Mouse (Mus musculus) cerebellum, adult 9-10 months (tissue): Measurements from ENCODE around the gene Magi2.
"Not testable (repeated sequence)": the region's sequence is repeated elsewhere in the genome, so short reads cannot be mapped to it uniquely, and the experiment has no call there.

ENCODE experiments used
- DNase-seq: peaks from one replicate; pipeline ENCODE4 v3.0.0; 2022

Magi2 gene

DNA sequence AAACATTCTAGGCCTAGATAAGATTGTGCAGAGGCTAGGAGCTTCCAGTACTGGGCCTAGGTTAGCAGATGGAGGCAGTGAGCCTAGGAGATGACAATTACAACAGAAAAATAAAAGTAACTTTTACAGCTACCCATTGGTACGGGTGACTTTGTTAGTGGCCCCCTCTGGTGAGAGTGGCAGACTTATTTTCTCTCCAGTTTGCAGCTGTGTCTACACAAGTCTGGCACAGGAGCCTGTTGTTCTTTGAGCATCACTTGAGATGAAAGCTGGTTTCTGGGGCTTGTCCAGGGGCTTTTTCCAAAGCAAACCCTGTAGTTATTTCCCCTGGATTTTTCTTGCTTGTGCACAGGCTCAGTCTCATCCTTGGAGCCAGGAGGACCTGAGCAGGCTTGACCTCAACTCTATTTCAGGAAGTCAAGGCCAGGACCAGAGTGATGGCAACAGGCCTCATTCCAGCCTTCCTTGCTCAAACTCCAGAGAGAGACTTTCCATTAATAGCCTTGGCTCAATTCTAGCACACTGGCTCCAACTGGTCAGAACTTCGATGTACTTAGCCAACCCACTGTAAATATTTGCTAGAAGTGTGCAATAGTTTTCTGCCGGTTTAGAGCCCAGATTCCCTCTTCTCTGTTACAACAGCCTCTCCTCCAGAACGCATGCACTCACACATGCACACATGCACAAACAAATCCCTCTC lies 1493.5 kb downstream of the Magi2 start:
- no peak for DNase-seq

DNA sequence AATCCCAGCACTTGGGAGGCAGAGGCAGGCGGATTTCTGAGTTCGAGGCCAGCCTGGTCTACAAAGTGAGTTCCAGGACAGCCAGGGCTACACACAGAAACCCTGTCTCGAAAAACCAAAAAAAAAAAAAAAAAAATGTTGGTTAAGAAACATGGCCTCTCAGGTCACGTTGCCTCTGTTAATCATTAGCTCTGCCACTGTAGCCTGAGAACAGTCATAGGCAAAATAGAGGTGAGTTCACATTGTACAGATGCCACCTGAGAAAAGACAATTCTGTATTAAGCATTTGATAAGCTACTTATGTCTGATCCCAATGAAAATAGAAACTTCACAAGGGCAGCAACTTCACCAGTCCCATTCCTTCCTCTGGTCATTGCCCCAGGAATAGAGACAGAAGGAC lies 1496.4 kb downstream of the Magi2 start:
- DNase-seq, result not testable (repeated sequence)

DNA sequence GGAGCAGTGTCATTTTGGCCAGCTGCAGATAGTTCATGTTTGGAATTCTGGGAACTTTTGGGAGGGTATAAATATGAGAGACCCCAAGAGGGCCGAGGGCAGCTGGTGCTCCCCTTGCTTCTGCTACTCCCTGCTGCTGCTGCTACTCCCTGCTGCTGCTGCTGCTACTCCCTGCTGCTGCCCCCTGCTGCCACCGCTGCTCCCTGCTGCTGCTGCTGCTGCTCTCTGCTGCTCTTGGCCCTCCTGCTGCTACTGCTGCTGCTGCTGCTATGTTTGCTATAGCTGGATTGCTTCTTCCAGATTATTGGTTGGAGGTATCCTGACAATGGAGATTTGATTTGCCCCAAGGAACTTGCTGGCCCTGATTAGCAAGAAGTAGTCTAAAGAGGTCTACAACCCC lies 1512.0 kb downstream of the Magi2 start:
- no peak for DNase-seq

DNA sequence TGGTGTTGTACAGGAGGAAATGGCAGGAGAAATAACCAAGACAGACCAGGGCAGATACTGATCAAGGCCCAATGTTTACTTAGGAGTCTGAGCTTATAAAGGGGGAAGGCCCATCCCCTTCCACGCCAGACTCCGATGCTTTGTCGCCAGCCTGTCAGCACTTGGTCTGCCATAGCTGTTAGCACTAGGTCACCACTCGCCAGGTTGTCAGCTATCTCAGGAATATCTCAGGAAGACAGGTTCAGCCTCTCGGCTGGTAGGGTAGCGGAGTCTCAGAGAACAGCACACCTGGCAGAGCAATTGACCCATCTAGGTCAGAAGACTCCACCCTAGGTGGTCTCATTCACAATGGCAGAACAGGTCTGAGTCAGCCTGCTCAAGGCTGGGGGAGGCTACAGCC lies 1514.4 kb downstream of the Magi2 start:
- no peak for DNase-seq

DNA sequence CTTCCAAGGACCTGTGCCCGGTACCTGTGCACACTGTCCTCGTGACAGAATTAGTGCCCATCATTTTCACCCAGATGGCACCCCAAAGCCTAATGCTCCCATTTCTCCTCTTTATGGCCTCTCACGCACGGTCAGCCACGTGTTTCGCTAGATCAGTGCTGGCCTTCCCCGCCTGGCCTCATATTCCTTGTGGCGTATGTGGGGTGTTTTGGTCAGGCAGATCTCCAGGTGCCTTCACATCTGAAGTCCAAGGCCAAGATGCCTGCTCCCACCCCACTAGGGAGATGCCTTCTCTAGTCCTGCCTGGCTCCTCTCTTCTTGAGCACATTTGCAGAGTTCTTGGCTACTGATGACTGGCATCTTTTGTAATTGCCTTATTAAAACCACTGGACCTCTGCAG lies 1515.1 kb downstream of the Magi2 start:
- no peak for DNase-seq

DNA sequence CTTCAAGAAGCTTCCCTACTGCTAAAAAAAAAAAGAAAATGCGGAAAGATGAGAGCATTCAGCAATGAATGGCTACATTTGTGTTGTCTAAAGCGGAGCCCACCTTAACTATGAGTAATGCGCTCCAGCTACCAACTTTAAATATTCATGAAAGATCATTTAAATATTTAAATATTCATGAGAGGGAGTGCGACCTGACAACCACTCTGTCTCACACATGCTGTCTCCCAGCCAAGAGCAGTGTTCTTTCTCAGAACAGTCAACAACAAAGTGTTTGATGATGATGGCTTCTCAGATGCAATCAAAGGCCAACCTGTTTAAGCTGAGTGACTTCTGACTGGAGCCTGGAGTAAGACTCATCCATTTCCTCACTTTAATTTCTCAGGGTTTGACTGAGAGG lies 1521.3 kb downstream of the Magi2 start:
- no peak for DNase-seq

DNA sequence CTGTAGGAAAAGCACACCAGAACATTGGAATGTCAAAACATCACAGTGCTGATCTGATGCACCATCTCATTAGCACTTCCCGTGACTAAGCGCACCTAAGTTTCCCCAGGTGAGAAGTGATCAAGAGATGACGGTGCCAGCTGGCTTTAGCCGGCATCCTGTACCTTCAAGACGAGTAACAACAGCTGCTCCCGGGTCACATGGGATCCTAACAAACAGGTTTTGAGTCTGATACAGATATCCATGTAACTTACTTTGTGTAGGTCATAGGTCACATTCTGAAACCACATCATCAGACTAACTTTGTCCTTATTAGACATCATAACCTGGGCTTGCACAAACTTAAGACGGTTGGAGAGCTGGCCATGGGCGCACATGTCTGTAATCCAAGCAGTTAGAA lies 1522.0 kb downstream of the Magi2 start:
- no peak for DNase-seq

DNA sequence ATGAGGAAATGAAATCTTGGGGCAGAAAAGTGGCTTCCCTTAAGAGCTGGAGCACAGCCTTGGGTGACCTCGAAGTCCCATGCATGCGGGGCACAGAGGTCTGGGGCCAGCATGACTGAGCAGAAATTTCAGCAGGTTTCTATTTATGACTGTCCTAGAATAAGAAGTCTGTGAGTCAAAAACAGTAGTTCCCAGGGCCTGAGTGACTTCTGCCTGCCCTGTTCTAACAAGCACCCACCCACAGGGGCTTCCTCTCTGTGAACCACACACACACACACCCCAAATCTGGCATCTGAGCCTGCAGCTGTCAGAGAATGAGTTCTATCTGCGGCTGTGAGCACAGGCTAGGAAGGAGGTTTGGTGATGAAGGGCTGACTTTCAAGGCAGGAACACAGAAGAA lies 1522.7 kb downstream of the Magi2 start:
- DNase-seq, result no peak

DNA sequence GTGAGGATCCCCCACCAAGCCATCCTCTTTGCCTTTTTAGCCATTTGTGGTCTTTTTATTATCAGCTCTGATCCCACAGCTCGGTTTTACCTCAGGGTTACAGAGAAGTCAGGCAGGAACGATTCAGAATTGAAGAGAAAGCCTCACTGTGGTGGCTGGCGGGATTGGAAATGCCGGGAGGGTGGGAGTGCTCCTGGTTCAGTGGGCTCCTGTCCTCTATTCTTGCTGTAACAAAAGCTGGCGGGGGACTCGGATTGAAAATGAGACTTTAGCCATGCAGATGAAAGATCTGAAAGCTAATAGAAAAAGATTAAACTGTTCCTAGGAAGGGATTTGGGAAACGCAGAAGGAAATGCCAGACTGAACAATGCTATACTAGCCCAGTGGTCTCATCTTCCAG lies 1524.2 kb downstream of the Magi2 start:
- no peak for DNase-seq

DNA sequence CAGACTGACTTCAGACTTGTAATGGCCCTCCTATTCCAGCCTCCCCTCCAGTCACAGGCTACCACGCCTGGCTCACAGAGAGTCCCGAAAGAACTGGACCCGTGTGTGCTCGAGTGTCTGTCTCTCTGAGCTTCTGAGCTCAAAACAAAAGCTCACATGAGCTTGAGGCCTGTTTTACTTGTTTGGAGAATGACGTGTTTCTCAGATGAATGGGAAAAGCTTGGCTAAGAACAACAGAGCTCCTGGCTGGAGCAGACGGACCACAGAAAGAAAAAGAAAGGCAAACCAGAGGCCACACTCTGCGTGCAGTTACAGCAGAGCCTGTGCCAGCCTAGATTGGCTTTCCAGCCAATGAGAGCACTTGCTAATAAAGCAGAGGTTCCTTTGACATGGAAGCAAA lies 1524.9 kb downstream of the Magi2 start:
- no peak for DNase-seq

DNA sequence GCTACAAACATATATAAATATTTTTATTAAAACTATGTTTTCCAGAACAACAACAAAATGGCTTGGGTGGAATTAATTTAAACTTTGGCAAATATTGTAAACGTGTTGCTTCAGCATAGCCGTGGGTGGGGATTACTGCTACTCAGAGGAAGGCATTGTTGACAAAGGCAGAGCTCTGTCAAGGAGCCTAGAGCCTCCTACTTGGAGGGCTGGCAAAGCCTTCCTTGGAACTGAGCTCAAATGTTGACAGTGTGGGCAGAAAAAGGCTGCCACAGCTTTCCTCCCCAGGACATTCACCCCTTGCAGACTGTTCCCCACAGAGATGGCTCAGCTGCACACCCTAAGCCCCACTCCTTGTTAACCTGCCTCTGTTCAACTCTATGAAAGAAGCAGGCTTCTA lies 1526.3 kb downstream of the Magi2 start:
- DNase-seq, result no peak

DNA sequence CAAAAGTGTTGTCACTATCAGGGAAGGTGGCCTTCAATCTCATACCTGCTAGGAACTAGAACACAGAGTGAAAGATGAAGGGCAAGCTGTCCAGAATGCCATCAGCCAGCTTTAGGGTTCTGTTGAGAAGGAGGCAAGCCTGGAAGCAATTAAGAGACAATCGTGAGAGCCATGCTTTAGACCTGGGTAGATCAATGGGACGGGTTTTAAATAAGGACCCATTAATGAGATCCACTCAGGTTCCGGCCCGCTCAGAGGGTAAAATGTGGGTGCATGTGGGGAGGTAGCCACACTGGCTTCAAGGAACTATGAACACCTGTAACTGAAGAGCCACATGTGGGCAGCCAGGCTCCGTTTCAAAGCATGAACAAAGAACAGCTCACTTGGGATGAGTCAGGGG lies 1527.1 kb downstream of the Magi2 start:
- DNase-seq, result no peak
